Mouse (Mus musculus) embryonic facial prominence, embryonic 11.5 days (tissue): ENCODE measurements around the gene D5Ertd579e. TPM values are rescaled to one million over a fixed set of nuclear protein-coding genes. Genes with fewer than 3 reads are reported as not detected.
A peak's percentile ranks its signal among the peaks of the same experiment; 100 is the strongest.

Experiments used
- ATAC-seq: fragments of 200-750 bp; cut with Nextera tagmentation; replicated peaks from 2 replicates; pipeline ENCODE4 v1.8.0; 2017; ENCODE audit warnings: low read depth; ENCODE audit not compliant: insufficient number of reproducible peaks, low FRiP score, low TSS enrichment
- DNase-seq: peaks from one replicate; pipeline ENCODE4 v3.0.0-alpha.2; 2015; ENCODE audit warnings: low spot score
- H3K27ac ChIP-seq: fragments of 300-500 bp; sonication (generic); replicated peaks from 2 replicates; pipeline ENCODE4 v1.5.1; 2014; ENCODE audit warnings: mild to moderate bottlenecking, low read depth, low read length, control low read depth
- H3K27me3 ChIP-seq: fragments of 300-500 bp; sonication (generic); 2 replicates; pipeline ENCODE4 v1.6.1; 2014; ENCODE audit warnings: mild to moderate bottlenecking, low read length, moderate library complexity, mixed read lengths; ENCODE audit not compliant: control insufficient read depth, insufficient read depth
- H3K36me3 ChIP-seq: fragments of 300-500 bp; sonication (generic); replicated peaks from 2 replicates; pipeline ENCODE4 v1.6.1; 2014; ENCODE audit warnings: low read depth, mild to moderate bottlenecking, low read length, moderate library complexity, mixed read lengths; ENCODE audit not compliant: control insufficient read depth, insufficient read depth
- H3K4me1 ChIP-seq: fragments of 300-500 bp; sonication (generic); 2 replicates; pipeline ENCODE4 v1.6.1; 2014; ENCODE audit warnings: low read length, mixed read lengths; ENCODE audit not compliant: control insufficient read depth, insufficient read depth
- H3K4me2 ChIP-seq: fragments of 300-500 bp; sonication (generic); 2 replicates; pipeline ENCODE4 v1.6.1; 2014; ENCODE audit warnings: low read depth, mild to moderate bottlenecking, control low read depth, low read length, moderate library complexity
- H3K4me3 ChIP-seq: fragments of 300-500 bp; sonication (generic); 2 replicates; pipeline ENCODE4 v1.5.1; 2014; ENCODE audit warnings: low read depth, low read length, control low read depth
- H3K9ac ChIP-seq: fragments of 300-500 bp; sonication (generic); replicated peaks from 2 replicates; pipeline ENCODE4 v1.6.1; 2014; ENCODE audit warnings: mild to moderate bottlenecking, control low read depth, low read length
- H3K9me3 ChIP-seq: fragments of 300-500 bp; sonication (generic); replicated peaks from 2 replicates; pipeline ENCODE4 v1.6.1; 2016; ENCODE audit warnings: mild to moderate bottlenecking, low read length, inconsistent platforms, mixed read lengths; ENCODE audit not compliant: control insufficient read depth
- WGBS: fragments of 180-500 bp; shearing (Covaris S2); extraction: QIAGEN DNeasy Blood & Tissue Kit; methylation state at CpG from one replicate; pipeline ENCODE4 v1.1.7; 2014; 5-methylcytosine and 5-hydroxymethylcytosine counted together
- polyA plus RNA-seq: library from polyadenylated mRNA; unstranded; fragments of >200 nt; fragmentation: Nextera tagmentation; extraction: Ambion mirVana; gene quantifications from 2 replicates; pipeline ENCODE4 v1.2.1, GENCODE M21; 2014

D5Ertd579e gene
- polyA plus RNA-seq, 1 experiment from 2014 or later: 28.6 TPM

DNA sequence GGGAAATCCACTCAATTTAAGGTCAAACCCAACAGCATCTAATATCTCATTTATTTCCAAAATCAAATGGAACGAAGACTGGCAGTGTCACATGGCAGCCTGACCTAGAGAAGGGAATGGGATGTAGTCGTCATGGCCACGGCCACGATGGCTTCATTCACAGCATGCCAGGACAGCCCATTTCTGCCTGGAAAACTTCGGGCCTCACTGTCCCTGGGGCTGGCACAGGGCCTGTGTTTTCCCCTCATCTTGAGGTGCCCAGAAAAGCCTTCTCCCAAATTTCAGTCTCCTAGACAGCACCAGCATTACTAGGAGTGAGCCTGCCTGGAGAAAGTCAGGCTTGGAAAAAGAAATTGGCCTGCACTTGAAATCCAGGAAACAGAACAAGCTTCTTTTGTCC, 9.6 kb upstream of the D5Ertd579e start:
- no peak for DNase-seq
- Histone ChIP-seq H3K9ac (no peak overlapping the region), H3K4me2 (no peak overlapping the region), H3K27ac (no peak overlapping the region), H3K27me3 (no peaks in the 10 kb centered on the region), H3K4me1 (no peaks in the 10 kb centered on the region), H3K36me3 (no peaks in the 10 kb centered on the region), H3K9me3 (no peaks in the 10 kb centered on the region), H3K4me3 (no peak overlapping the region)
- ATAC-seq: no peak
- WGBS: 84% methylated on average over 5 of the region's 5 CpGs

DNA sequence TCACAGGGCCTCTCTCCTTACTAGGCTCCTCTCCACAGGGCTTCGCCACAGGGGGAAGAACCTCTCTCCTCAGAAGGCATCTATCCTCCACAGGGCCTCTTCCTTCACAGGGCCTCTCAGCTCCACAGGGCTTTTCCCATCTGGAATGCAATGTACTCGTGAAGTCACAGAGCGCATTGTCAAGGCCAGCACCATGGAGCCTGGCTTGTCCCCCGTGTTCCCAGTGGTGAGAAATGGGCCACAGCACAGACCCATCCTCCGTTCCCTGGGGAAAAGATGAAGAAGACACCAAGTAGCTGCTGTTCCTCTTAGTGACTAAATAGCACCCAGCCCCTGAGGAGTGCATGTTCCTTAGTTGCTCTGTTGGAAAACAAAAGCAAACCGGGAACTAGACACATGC, 8.9 kb upstream of the D5Ertd579e start:
- H3K9ac ChIP-seq: no peak overlapping the region
- no peaks in the 10 kb centered on the region for H3K9me3 ChIP-seq
- H3K27me3 ChIP-seq: no peaks in the 10 kb centered on the region
- no peaks in the 10 kb centered on the region for H3K4me1 ChIP-seq
- no peaks in the 10 kb centered on the region for H3K36me3 ChIP-seq
- H3K4me3 ChIP-seq: no peak overlapping the region
- ATAC-seq (no peak), DNase-seq (no peak)
- 76% methylated on average over 6 of the region's 6 CpGs for WGBS
- H3K27ac ChIP-seq: no peak overlapping the region
- no peak overlapping the region for H3K4me2 ChIP-seq

DNA sequence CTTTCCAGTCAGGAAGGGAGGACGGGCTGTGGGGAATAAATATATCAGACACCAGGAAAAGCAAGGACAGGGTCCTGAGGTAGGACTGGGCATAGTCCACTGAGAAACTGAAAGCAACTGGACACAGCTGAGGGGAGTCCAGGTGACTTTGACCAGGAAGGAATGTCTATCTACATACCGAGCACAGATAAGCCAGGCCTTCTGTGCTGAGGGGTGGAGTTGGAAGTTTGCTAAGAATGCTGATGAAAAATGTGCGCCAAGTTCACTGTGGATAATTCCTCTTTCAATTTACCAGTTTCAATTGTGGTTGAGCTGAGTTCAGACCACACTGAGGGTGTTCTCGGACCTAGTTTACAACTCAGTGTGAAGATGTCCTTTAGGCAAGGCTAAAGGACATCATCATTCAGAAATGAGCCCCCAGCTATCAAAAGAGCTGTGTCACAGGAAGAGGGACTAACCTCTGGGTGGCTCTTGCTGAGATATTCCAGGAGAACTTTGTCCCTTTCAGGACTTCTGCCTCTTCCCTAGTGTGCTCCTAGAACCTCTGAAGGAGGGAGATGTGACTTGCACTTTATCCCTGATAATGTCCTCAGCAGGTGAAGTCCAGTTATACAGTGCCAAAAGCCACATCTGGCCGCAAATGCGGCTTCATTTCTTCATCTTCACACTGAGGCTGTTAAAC, 5.3 kb upstream of the D5Ertd579e start:
- WGBS: 82% methylated on average over 6 of the region's 6 CpGs
- no peaks in the 10 kb centered on the region for H3K36me3 ChIP-seq
- H3K4me3 ChIP-seq: no peak overlapping the region
- no peaks in the 10 kb centered on the region for H3K27me3 ChIP-seq
- no peak overlapping the region for H3K27ac ChIP-seq
- no peak overlapping the region for H3K4me2 ChIP-seq
- DNase-seq: no peak
- no peaks in the 10 kb centered on the region for H3K4me1 ChIP-seq
- no peaks in the 10 kb centered on the region for H3K9me3 ChIP-seq
- no peak overlapping the region for H3K9ac ChIP-seq
- ATAC-seq: no peak

DNA sequence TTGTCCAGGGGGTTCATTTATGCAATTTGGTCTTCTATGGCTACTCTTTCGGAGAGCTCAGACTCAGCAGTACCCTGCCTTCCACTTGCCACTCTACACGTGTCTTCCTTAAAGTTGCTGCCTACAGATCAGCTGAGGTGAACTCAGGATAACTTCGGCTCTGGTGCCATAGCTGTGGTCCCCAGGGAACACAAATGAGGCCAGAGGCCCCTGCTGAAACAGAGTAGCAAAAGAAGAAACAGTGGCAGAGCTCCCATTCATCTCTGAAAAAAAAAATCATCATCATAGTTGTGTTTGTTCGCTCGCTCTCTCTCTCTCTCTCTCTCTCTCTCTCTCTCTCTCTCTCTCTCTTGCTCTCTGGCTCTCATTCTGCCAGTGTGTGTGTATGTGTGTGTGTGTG, 2.9 kb upstream of the D5Ertd579e start:
- Histone ChIP-seq H3K4me2 (no peak overlapping the region), H3K9me3 (no peaks in the 10 kb centered on the region), H3K27ac (no peak overlapping the region), H3K9ac (no peak overlapping the region), H3K4me3 (no peak overlapping the region), H3K4me1 (0 out of 2 replicates have a peak, but pooled peaks cover 3% of the 10 kb centered on the region), H3K36me3 (no peaks in the 10 kb centered on the region), H3K27me3 (no peaks in the 10 kb centered on the region)
- ATAC-seq (no peak), DNase-seq (no peak)
- WGBS: 77% methylated on average over 5 of the region's 5 CpGs

DNA sequence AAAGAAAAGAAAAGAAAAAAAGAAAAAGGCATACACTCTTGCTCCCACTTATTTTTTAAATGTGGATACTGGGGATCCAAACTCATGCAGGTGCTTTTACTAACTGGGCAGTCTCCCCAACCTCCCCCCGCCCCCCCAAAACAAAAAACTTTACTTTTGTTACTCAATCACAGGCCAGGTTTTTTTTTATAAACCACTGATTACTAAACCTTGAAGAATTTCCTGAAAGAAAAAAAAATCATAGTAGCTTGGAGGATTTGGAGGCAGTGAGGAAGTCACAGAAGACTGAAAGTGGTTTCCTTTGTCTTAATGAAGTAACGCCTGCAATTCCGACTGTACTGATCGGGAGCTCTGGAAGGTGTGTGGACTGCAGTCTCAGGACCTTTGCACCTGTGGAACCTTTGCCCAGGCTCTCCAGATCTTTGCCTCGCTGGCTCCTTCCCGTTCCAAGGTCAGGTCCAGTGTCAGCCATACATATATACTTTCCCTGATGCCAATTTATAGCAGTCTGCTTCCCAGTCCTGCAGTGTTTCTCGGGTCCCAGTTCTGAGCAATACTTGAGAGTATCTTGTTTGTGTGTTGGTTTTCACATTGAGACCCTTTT, 2.3 kb upstream of the D5Ertd579e start:
- Histone ChIP-seq H3K4me3 (no peak overlapping the region), H3K27me3 (no peaks in the 10 kb centered on the region), H3K36me3 (no peaks in the 10 kb centered on the region), H3K4me1 (0 out of 2 replicates have a peak, but pooled peaks cover 3% of the 10 kb centered on the region), H3K27ac (no peak overlapping the region), H3K4me2 (no peak overlapping the region), H3K9ac (no peak overlapping the region), H3K9me3 (no peaks in the 10 kb centered on the region)
- 83% methylated on average over 7 of the region's 7 CpGs for WGBS
- ATAC-seq (no peak), DNase-seq (no peak)

DNA sequence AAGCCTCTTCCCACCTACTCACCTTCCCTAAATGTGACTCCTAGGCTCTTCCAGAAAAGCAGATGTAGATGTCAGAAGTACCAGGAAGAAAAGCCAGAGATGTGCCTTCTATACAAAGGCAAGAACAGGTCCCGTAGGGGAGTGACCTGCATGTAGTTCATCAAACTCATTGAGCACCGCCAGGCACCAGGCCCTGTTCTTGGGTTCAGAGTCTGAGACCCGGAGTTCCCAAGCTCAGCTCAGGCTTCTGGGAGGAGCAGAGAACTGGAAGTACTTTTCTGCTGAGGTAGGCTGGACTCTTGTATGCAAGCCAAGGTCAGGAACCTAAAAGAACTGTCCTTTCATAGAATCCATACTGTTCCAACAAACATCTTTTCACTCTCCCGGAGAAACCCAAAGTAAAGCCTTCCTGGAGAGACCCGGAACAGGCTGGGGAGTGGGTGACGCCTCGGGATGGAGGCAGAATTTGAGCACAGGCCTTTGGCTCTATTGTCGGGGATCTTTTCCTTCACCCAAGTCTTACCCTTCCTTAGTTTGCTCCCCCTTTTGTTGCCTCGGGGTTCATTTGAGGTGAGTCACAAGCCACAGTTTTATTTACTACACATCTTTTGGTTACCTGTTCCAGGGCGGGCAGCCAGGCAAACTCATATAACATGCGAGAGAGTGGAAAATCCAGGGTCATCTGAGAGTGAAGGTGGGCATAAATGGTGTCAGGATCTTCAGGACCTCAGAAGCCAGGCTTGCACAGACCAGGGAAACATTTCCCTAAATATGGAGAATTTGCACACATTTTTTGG, 878 bp upstream of the D5Ertd579e start:
- no peaks in the 10 kb centered on the region for H3K9me3 ChIP-seq
- H3K27me3 ChIP-seq: no peaks in the 10 kb centered on the region
- H3K4me3 ChIP-seq: no peak overlapping the region; the same call in 1 of the 2 replicates
- H3K27ac ChIP-seq: no peak overlapping the region
- H3K4me1 ChIP-seq: 0 out of 2 replicates have a peak, but pooled peaks cover 3% of the 10 kb centered on the region
- H3K4me2 ChIP-seq: no peak overlapping the region
- no peak for DNase-seq
- ATAC-seq: no peak
- no peak overlapping the region for H3K9ac ChIP-seq
- H3K36me3 ChIP-seq: no peaks in the 10 kb centered on the region
- 79% methylated on average over 11 of the region's 11 CpGs for WGBS

DNA sequence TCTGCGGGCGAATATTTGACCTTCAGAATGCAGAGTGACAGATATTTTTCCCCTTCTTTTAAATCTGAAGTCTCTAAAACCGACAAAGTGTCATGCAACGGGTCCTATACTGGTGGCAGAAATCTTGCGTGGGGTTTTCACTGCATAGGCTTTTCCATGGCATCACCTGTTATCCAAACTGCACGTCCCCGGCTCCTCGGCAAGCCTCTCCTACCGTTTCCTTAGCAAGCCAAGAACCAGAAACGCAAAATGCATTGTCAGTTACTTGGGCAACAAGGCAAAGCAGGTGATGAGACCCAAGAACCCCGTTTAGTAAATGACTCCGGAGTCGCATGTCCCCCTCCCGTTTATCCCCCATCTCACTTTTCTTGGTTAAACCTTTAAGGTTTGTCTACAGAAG, 819 bp downstream of the D5Ertd579e start:
- ATAC-seq: no peak

DNA sequence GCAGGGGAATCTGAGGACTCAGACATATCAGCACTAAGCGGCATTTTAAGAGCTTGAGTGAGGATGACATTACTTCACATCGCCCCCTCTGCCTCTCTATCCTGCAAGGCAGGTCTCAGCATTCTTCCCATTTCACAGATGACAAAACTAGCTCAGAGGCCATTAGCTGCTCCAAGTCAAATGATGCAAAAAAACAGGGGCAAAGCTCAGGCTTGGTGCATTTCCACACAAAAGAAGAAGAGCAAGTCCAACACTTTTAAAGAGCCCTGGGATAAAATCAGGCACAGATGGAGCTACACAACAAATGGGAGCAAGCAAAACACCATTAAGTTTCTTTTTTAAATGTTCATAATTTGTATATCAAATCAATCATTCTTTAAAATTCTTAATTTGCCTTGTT, 2.2 kb downstream of the D5Ertd579e start:
- H3K36me3 ChIP-seq: no peaks in the 10 kb centered on the region
- H3K4me3 ChIP-seq: no peak overlapping the region
- H3K4me2 ChIP-seq: peak overlapping the region; percentile 4; the same call in 1 of the 2 replicates
- DNase-seq: no peak
- 90% methylated on average over 2 of the region's 2 CpGs for WGBS
- no peak for ATAC-seq
- H3K9me3 ChIP-seq: no peaks in the 10 kb centered on the region
- no peak overlapping the region for H3K27ac ChIP-seq
- H3K4me1 ChIP-seq: 0 out of 2 replicates have a peak, but pooled peaks cover 3% of the 10 kb centered on the region
- no peaks in the 10 kb centered on the region for H3K27me3 ChIP-seq
- H3K9ac ChIP-seq: no peak overlapping the region

More for the DNA sequence above, 819 bp downstream of the D5Ertd579e start:
- Histone ChIP-seq H3K4me3 (peak overlapping the region; percentile 64), H3K4me2 (peak overlapping the region; percentile 71), H3K4me1 (0 out of 2 replicates have a peak, but pooled peaks cover 3% of the 10 kb centered on the region), H3K9ac (peak overlapping the region; percentile 70), H3K27me3 (no peaks in the 10 kb centered on the region), H3K9me3 (no peaks in the 10 kb centered on the region), H3K36me3 (no peaks in the 10 kb centered on the region), H3K27ac (peak overlapping the region; percentile 77; the same call in 1 of the 2 replicates)
- DNase-seq: no peak
- 5% methylated on average over 14 of the region's 14 CpGs for WGBS
